Mouse (Mus musculus) hindbrain, embryonic 13.5 days (tissue): Measurements from ENCODE around the gene Nsf. TPM values are rescaled to one million over a fixed set of nuclear protein-coding genes. Genes with fewer than 3 reads are reported as not detected.

Source experiments
- ATAC-seq: fragments of 200-750 bp; cut with Nextera tagmentation; 2 replicates; pipeline ENCODE4 v1.8.0; 2017; ENCODE audit warnings: moderate TSS enrichment; ENCODE audit not compliant: low FRiP score
- H3K27ac ChIP-seq: fragments of 300-500 bp; sonication (generic); 2 replicates; pipeline ENCODE4 v1.5.1; 2015; ENCODE audit warnings: inconsistent platforms, mild to moderate bottlenecking, moderate library complexity
- H3K27me3 ChIP-seq: fragments of 300-500 bp; sonication (generic); 2 replicates; pipeline ENCODE4 v1.6.1; 2015; ENCODE audit warnings: mild to moderate bottlenecking, inconsistent platforms
- H3K36me3 ChIP-seq: fragments of 300-500 bp; sonication (generic); 2 replicates; pipeline ENCODE4 v1.6.1; 2015; ENCODE audit warnings: mild to moderate bottlenecking, inconsistent platforms
- H3K4me1 ChIP-seq: fragments of 300-500 bp; sonication (generic); replicated peaks from 2 replicates; pipeline ENCODE4 v1.6.1; 2015; ENCODE audit warnings: inconsistent platforms
- H3K4me2 ChIP-seq: fragments of 300-500 bp; sonication (generic); 2 replicates; pipeline ENCODE4 v1.6.1; 2015; ENCODE audit warnings: inconsistent platforms, mild to moderate bottlenecking, moderate library complexity
- H3K4me3 ChIP-seq: fragments of 300-500 bp; sonication (generic); 2 replicates; pipeline ENCODE4 v1.5.1; 2015; ENCODE audit warnings: mild to moderate bottlenecking, inconsistent platforms
- H3K9ac ChIP-seq: fragments of 300-500 bp; sonication (generic); 2 replicates; pipeline ENCODE4 v1.6.1; 2015; ENCODE audit warnings: mild to moderate bottlenecking, inconsistent platforms
- H3K9me3 ChIP-seq: fragments of 300-500 bp; sonication (generic); 2 replicates; pipeline ENCODE4 v1.6.1; 2016; ENCODE audit warnings: inconsistent platforms
- WGBS: fragments of 180-500 bp; shearing (Covaris S2); methylation state at CpG from one replicate; pipeline ENCODE4 v1.1.7; 2015; 5-methylcytosine and 5-hydroxymethylcytosine counted together
- polyA plus RNA-seq: library from polyadenylated mRNA; unstranded; fragments of >200 nt; fragmentation: Nextera tagmentation; extraction: Ambion mirVana; gene quantifications from 2 replicates; pipeline ENCODE4 v1.2.1, GENCODE M21; 2015

Nsf gene
- polyA plus RNA-seq, 1 experiment from 2014 or later, result 128 TPM

DNA sequence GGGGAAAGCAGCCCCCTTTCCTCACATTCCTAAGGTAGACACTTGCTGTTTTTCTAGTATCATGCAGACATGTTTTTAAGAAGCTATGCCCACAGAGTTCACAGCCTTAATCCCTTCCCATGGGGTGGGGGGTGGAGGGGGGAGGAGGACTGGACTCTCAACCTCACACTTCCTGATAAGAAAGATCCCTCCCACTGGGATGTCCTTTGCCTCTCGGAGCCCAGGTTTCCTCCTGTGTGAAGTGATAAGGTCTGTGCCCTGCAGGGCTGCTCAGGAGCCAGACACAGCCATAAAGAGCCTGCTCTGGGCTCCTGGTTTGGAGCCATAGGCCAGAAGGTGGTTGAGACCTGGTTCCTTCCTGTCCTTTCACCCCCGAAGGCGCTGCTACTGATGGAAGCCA is 139.0 kb downstream of the Nsf start:
- H3K9me3 ChIP-seq, result no peaks in the 10 kb centered on the region
- H3K27ac ChIP-seq, result no peak overlapping the region
- H3K4me3 ChIP-seq, result no peak overlapping the region
- no peak overlapping the region for H3K4me2 ChIP-seq
- WGBS, result 54% methylated on average over 3 of the region's 3 CpGs
- ATAC-seq, result no peak
- peaks cover 21% of the 10 kb centered on the region for H3K36me3 ChIP-seq
- peaks cover 29% of the 10 kb centered on the region for H3K4me1 ChIP-seq
- H3K9ac ChIP-seq, result no peak overlapping the region
- peaks cover 28% of the 10 kb centered on the region for H3K27me3 ChIP-seq

GRCm38 (mm10) chr11:103811246-103811645 is 142.6 kb downstream of the Nsf start:
- WGBS, result 40% methylated on average over 25 of the region's 25 CpGs
- peaks cover 52% of the 10 kb centered on the region for H3K4me1 ChIP-seq
- no peak for ATAC-seq
- H3K4me2 ChIP-seq, result peak overlapping the region; percentile 88
- 0 out of 2 replicates have a peak overlapping the region, but pooled peaks have one; percentile 56 for H3K4me3 ChIP-seq
- peak overlapping the region; percentile 49; the same call in 1 of the 2 replicates for H3K9ac ChIP-seq
- H3K27ac ChIP-seq, result no peak overlapping the region
- no peaks in the 10 kb centered on the region for H3K9me3 ChIP-seq
- peaks cover 28% of the 10 kb centered on the region for H3K27me3 ChIP-seq
- peaks cover 6% of the 10 kb centered on the region; the same call in 1 of the 2 replicates for H3K36me3 ChIP-seq

GRCm38 (mm10) chr11:103810631-103811030 is 143.2 kb downstream of the Nsf start:
- 10% methylated on average over 12 of the region's 12 CpGs for WGBS
- H3K27ac ChIP-seq, result peak overlapping the region; percentile 88
- H3K9me3 ChIP-seq, result no peaks in the 10 kb centered on the region
- ATAC-seq, result 0 out of 2 replicates have a peak, but pooled peaks have one; percentile 4
- peak overlapping the region; percentile 88 for H3K4me2 ChIP-seq
- H3K4me1 ChIP-seq, result peaks cover 47% of the 10 kb centered on the region
- peaks cover 6% of the 10 kb centered on the region; the same call in 1 of the 2 replicates for H3K36me3 ChIP-seq
- H3K4me3 ChIP-seq, result peak overlapping the region; percentile 56
- H3K27me3 ChIP-seq, result peaks cover 28% of the 10 kb centered on the region
- H3K9ac ChIP-seq, result peak overlapping the region; percentile 87

- Histone ChIP-seq H3K4me3 (peak overlapping the region; percentile 56), H3K4me2 (peak overlapping the region; percentile 88), H3K9me3 (no peaks in the 10 kb centered on the region), H3K4me1 (peaks cover 40% of the 10 kb centered on the region), H3K9ac (peak overlapping the region; percentile 87), H3K36me3 (peaks cover 6% of the 10 kb centered on the region; the same call in 1 of the 2 replicates), H3K27ac (peak overlapping the region; percentile 88), H3K27me3 (peaks cover 28% of the 10 kb centered on the region)
- peak; percentile 34 for ATAC-seq
- WGBS, result under 1% methylated on average over 52 of the region's 107 CpGs
Observed at GRCm38 (mm10) chr11:103809611-103810598, 144.0 kb downstream of the Nsf start.

- peak overlapping the region; percentile 56 for H3K4me3 ChIP-seq
- WGBS, result 3% methylated on average over 29 of the region's 29 CpGs
- peaks cover 28% of the 10 kb centered on the region for H3K27me3 ChIP-seq
Observed at GRCm38 (mm10) chr11:103808771-103809610, 144.9 kb downstream of the Nsf start.

DNA sequence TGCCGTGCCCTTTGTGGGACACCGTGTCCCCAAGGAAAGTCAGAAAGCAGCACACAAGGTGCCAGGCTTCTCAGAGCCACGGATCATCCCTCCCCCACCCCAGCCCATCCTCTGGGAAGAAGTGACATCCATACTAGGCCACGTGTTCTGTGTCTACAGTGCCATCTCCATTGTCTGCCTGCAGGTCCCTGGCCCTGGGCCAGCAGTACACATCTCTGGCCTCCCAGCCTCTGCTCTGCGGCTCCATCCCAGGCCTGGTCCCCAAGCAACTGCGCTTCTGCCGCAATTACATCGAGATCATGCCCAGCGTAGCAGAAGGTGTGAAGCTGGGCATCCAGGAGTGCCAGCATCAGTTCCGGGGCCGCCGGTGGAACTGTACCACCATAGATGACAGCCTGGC is 145.9 kb downstream of the Nsf start:
- H3K27ac ChIP-seq, result peak overlapping the region; percentile 81
- peaks cover 6% of the 10 kb centered on the region; the same call in 1 of the 2 replicates for H3K36me3 ChIP-seq
- H3K4me3 ChIP-seq, result peak overlapping the region; percentile 56
- H3K4me1 ChIP-seq, result peaks cover 38% of the 10 kb centered on the region
- peak; percentile 72 for ATAC-seq
- 25% methylated on average over 12 of the region's 12 CpGs for WGBS
- peak overlapping the region; percentile 88 for H3K4me2 ChIP-seq
- H3K9ac ChIP-seq, result peak overlapping the region; percentile 87
- H3K9me3 ChIP-seq, result no peaks in the 10 kb centered on the region
- peaks cover 20% of the 10 kb centered on the region for H3K27me3 ChIP-seq

More at GRCm38 (mm10) chr11:103808771-103809610, 144.9 kb downstream of the Nsf start:
- Histone ChIP-seq H3K27ac (peak overlapping the region; percentile 88), H3K4me2 (peak overlapping the region; percentile 88), H3K9me3 (no peaks in the 10 kb centered on the region), H3K36me3 (peaks cover 6% of the 10 kb centered on the region; the same call in 1 of the 2 replicates), H3K4me1 (peaks cover 38% of the 10 kb centered on the region), H3K9ac (peak overlapping the region; percentile 87)
- ATAC-seq, result no peak

DNA sequence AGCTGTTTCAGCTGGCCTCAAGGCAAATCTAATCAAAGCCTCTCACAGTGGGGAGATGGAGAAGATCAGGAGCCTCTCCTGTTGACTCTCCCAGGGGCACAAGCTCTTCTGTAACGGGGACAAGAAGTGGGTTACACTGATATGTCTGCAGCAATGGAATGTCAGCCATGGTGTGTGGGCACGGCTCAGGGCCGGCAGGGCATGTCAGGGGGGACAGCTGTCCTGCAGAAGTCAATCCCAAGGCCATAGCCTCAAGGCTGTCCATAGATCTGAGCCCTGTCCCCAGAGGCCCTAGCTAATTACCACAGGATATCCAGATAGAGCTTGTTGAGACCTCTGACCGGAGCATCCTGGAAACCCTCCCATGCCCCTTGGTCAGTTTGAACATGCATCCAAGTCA is 149.1 kb downstream of the Nsf start:
- Histone ChIP-seq H3K9ac (no peak overlapping the region), H3K27me3 (no peaks in the 10 kb centered on the region), H3K36me3 (no peaks in the 10 kb centered on the region), H3K4me3 (no peak overlapping the region), H3K4me1 (peaks cover 28% of the 10 kb centered on the region), H3K27ac (no peak overlapping the region), H3K9me3 (no peaks in the 10 kb centered on the region), H3K4me2 (no peak overlapping the region)
- WGBS, result 74% methylated on average over 4 of the region's 4 CpGs
- ATAC-seq, result no peak

DNA sequence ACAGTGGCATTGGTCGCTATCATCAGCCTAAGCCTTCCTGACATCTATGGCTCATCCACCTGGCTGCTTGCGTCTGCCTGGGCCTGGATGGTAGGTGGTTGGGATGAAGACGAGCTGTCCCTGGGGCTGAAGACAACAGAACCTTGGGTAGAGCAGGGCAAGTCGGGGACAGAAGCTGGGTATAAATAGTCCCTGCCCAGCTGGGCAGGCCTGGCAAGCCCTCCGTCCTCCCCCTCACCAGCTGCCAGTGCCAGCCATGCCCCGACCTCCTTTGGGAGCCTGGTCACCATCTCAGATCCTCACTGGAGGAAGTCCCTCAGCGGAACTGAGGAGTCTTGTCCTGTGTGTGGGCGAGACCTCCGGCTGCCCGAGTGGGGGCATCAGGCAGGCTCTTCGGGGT is 149.7 kb downstream of the Nsf start:
- Histone ChIP-seq H3K27ac (no peak overlapping the region), H3K9me3 (no peaks in the 10 kb centered on the region), H3K4me1 (peaks cover 22% of the 10 kb centered on the region), H3K27me3 (no peaks in the 10 kb centered on the region), H3K4me2 (no peak overlapping the region), H3K36me3 (no peaks in the 10 kb centered on the region), H3K9ac (no peak overlapping the region), H3K4me3 (no peak overlapping the region)
- ATAC-seq, result no peak
- 87% methylated on average over 11 of the region's 11 CpGs for WGBS

DNA sequence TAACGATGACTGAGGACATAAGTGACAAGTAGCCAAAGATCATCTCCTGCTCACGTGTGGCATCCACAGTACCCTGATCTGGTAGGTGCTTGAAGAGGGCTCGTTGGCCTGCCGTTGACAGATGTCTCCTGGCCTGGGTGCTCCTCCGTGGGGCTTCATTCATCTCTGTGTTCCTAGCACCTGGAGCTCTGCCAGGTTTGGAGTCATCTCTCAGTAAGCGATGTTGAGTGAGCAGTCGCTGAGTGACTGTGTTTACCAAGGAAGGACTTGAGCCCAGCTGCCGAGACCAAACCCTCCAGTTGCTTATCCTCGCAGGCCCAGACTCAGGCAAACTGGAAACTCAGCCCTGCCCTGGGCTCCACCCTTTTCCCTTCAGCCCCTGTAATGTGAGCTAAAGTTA is 152.7 kb downstream of the Nsf start:
- Histone ChIP-seq H3K9ac (no peak overlapping the region), H3K4me3 (no peak overlapping the region), H3K27ac (no peak overlapping the region), H3K4me2 (no peak overlapping the region), H3K36me3 (no peaks in the 10 kb centered on the region), H3K4me1 (0 out of 2 replicates have a peak, but pooled peaks cover 5% of the 10 kb centered on the region), H3K9me3 (no peaks in the 10 kb centered on the region), H3K27me3 (peaks cover 7% of the 10 kb centered on the region)
- ATAC-seq, result no peak
- WGBS, result 68% methylated on average over 9 of the region's 9 CpGs

DNA sequence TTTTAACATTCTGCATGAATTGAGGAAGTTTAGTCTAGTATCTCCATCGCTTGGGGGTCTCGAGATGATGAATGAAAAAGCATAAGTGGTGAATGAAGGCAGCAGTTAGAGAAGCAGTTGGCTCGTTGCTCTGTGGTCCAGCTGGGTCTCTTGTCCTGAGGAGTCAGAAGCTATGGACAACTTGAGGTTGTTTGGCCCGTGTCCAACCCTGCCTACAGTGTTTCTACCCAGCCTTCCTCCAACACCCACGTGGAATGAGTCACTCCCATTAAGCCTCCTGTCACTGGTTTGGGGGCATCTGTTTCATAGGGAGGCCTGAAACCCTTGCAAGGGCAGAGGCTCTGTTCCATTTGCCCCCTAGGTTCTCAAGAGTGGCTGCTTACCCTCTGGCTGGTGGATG is 163.9 kb downstream of the Nsf start:
- H3K4me3 ChIP-seq, result no peak overlapping the region
- H3K4me1 ChIP-seq, result peaks cover 2% of the 10 kb centered on the region; the same call in 1 of the 2 replicates
- WGBS, result 74% methylated on average over 5 of the region's 5 CpGs
- H3K4me2 ChIP-seq, result no peak overlapping the region
- no peak overlapping the region for H3K27ac ChIP-seq
- H3K9me3 ChIP-seq, result no peaks in the 10 kb centered on the region
- no peak overlapping the region for H3K9ac ChIP-seq
- ATAC-seq, result no peak
- H3K36me3 ChIP-seq, result no peaks in the 10 kb centered on the region
- H3K27me3 ChIP-seq, result peaks cover 18% of the 10 kb centered on the region

- H3K4me2 ChIP-seq, result no peak overlapping the region
- H3K27ac ChIP-seq, result no peak overlapping the region
- H3K4me3 ChIP-seq, result no peak overlapping the region
- no peak overlapping the region for H3K9ac ChIP-seq
- no peaks in the 10 kb centered on the region for H3K36me3 ChIP-seq
- H3K9me3 ChIP-seq, result no peaks in the 10 kb centered on the region
- WGBS, result 70% methylated on average over 9 of the region's 9 CpGs
- peaks cover 30% of the 10 kb centered on the region for H3K27me3 ChIP-seq
- H3K4me1 ChIP-seq, result peaks cover 25% of the 10 kb centered on the region
- ATAC-seq, result no peak
Observed at GRCm38 (mm10) chr11:103780152-103780551, 173.7 kb downstream of the Nsf start.

GRCm38 (mm10) chr11:103774228-103774530 is 179.7 kb downstream of the Nsf start:
- H3K27me3 ChIP-seq, result peaks cover 88% of the 10 kb centered on the region
- peak; percentile 4; the same call in 1 of the 2 replicates for ATAC-seq
- peak overlapping the region; percentile 50 for H3K4me3 ChIP-seq
- no peaks in the 10 kb centered on the region for H3K36me3 ChIP-seq
- H3K4me2 ChIP-seq, result peak overlapping the region; percentile 80
- peaks cover 64% of the 10 kb centered on the region for H3K4me1 ChIP-seq
- H3K9me3 ChIP-seq, result no peaks in the 10 kb centered on the region
- no peak overlapping the region for H3K27ac ChIP-seq
- WGBS, result under 1% methylated on average over 19 of the region's 19 CpGs
- H3K9ac ChIP-seq, result peak overlapping the region; percentile 67
